Mouse (Mus musculus) ES-Bruce4 (cell line): ENCODE data around the gene Def6.

Experiments used
- CTCF ChIP-seq: IDR thresholded peaks from one replicate; pipeline ENCODE4 v1.8.1; 2011; ENCODE audit warnings: low read depth, low read length
- POLR2A ChIP-seq: IDR thresholded peaks from one replicate; pipeline ENCODE4 v1.8.1; 2011; ENCODE audit warnings: low read length; ENCODE audit not compliant: insufficient read depth

DNA sequence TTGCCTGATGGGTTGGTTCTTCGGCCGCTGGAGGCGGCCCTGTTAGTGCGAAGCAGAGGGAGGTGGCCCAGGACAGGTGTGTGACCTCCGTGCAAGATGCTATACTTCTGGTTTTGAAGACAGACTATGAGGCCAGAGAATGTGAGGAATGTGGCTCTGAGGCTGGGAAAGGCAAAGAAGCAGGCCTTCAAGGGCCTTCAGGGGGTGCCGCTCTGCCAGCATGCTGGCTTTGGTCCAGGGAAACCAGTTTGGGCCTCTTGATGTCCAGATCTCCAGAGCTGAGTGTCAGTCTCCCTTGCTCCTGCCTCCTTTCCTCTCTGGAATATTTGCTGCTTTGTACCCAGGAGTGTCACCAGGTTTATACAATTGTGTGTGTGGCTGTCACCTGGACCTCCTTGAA lies 34.7 kb downstream of the Def6 start:
- TF ChIP-seq CTCF (no peak), POLR2A (no peak)
